Mouse (Mus musculus): ENCODE data around the gene Dmbx1. TPM values are rescaled to one million over a fixed set of nuclear protein-coding genes. Genes with fewer than 3 reads are reported as not detected.

Dmbx1 gene
- polyA plus RNA-seq, 1 experiment from 2014 or later: 0.05 TPM

DNA sequence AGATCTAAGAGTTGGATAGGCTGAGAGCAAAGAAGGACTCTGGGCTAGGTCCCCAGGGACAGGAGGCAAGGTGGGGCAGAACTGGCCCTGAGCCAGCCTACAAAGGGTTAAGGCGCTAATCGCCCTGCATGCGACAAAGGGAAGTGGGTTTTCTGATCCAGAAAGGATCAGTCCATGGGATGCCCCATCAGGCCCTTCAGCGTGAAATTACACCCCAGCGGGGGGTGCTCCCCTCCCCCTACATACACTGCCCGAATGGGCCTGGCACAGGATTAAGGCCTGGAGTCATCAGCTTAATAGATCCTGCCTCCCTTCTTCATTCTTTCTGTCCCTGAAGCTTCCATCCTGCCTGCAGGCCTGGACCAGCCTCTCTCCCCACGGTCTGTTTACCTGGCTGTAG, 34.0 kb downstream of the Dmbx1 start:
- no peak for ATAC-seq
- H3K36me3 ChIP-seq (ENCODE audit: control insufficient read depth, insufficient read depth, low read length): no peaks in the 10 kb centered on the region
- H3K9me3 ChIP-seq (replicated peaks; ENCODE audit: control insufficient read depth, low read length): no peaks in the 10 kb centered on the region
- no peak overlapping the region for H3K4me2 ChIP-seq (ENCODE audit: low read length)
- H3K4me3 ChIP-seq (ENCODE audit: low read depth, low read length): no peak overlapping the region
- no peak for DNase-seq (ENCODE audit: low spot score)
- no peak overlapping the region for H3K9ac ChIP-seq (ENCODE audit: low read length)
- no peak overlapping the region for H3K27ac ChIP-seq (ENCODE audit: low read depth, low read length)
- H3K4me1 ChIP-seq (ENCODE audit: control insufficient read depth, insufficient read depth, low read length): peaks cover 9% of the 10 kb centered on the region; the same call in 1 of the 2 replicates
- WGBS: 3% methylated on average over 7 of the region's 7 CpGs
- peaks cover 30% of the 10 kb centered on the region for H3K27me3 ChIP-seq (replicated peaks; ENCODE audit: control insufficient read depth, insufficient read depth, low read length)

DNA sequence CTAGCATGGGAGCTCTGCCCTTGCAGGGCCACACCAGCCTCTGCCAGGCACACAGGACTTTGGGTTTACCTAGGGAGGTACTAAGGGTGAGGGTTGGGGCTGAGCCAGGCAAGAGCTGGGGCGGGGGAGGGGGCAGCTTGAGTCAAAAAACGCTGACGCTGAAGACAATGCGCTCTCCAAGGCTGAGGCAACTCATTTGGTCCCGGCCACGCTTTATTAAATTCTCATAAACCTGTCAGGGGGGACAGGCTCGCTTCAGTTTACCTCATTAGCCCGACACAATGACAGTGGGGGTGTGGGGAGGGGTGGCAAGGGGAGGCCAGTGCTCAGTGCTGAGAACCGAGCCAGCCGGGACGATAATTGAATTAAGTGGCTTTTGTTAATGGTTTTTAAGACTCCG, 35.4 kb downstream of the Dmbx1 start:
- Histone ChIP-seq H3K9me3 (replicated peaks; ENCODE audit: control insufficient read depth, low read length) (no peaks in the 10 kb centered on the region), H3K9ac (ENCODE audit: low read length) (no peak overlapping the region), H3K4me3 (ENCODE audit: low read depth, low read length) (no peak overlapping the region), H3K4me1 (ENCODE audit: control insufficient read depth, insufficient read depth, low read length) (peaks cover 9% of the 10 kb centered on the region; the same call in 1 of the 2 replicates), H3K27ac (ENCODE audit: low read depth, low read length) (no peak overlapping the region), H3K4me2 (ENCODE audit: low read length) (no peak overlapping the region), H3K27me3 (replicated peaks; ENCODE audit: control insufficient read depth, insufficient read depth, low read length) (peaks cover 34% of the 10 kb centered on the region), H3K36me3 (ENCODE audit: control insufficient read depth, insufficient read depth, low read length) (no peaks in the 10 kb centered on the region)
- WGBS: 3% methylated on average over 12 of the region's 12 CpGs
- peak; percentile 38 for DNase-seq (ENCODE audit: low spot score)
- no peak for ATAC-seq

DNA sequence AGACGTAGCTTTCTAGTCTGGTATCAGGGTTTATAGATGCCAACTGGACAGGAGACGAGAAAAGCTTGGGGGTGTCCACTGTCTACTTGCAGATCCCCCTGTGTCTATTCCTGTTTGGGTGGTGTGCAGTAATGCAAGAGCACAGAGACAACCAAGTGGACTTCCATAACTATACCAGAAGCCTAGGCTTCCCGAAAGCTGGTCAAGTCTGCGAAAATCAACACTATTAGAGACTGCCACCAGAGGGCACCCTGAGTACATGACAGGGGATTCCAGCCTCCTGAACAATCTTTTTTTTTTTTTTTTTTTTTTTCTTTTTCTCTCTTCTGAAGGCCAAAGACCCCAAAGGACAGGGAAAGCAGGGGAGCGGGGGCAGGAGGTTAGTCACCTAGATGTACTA, 36.9 kb downstream of the Dmbx1 start:
- 13% methylated on average over 5 of the region's 5 CpGs for WGBS
- DNase-seq (ENCODE audit: low spot score) (peak; percentile 90), ATAC-seq (peak; percentile 18; the same call in 1 of the 2 replicates)
- H3K4me3 ChIP-seq (ENCODE audit: low read depth, low read length): no peak overlapping the region
- H3K27ac ChIP-seq (ENCODE audit: low read depth, low read length): no peak overlapping the region
- peaks cover 8% of the 10 kb centered on the region; the same call in 1 of the 2 replicates for H3K4me1 ChIP-seq (ENCODE audit: control insufficient read depth, insufficient read depth, low read length)
- H3K9me3 ChIP-seq (replicated peaks; ENCODE audit: control insufficient read depth, low read length): no peaks in the 10 kb centered on the region
- no peak overlapping the region for H3K4me2 ChIP-seq (ENCODE audit: low read length)
- no peaks in the 10 kb centered on the region for H3K36me3 ChIP-seq (ENCODE audit: control insufficient read depth, insufficient read depth, low read length)
- no peak overlapping the region for H3K9ac ChIP-seq (ENCODE audit: low read length)
- H3K27me3 ChIP-seq (replicated peaks; ENCODE audit: control insufficient read depth, insufficient read depth, low read length): peaks cover 50% of the 10 kb centered on the region

DNA sequence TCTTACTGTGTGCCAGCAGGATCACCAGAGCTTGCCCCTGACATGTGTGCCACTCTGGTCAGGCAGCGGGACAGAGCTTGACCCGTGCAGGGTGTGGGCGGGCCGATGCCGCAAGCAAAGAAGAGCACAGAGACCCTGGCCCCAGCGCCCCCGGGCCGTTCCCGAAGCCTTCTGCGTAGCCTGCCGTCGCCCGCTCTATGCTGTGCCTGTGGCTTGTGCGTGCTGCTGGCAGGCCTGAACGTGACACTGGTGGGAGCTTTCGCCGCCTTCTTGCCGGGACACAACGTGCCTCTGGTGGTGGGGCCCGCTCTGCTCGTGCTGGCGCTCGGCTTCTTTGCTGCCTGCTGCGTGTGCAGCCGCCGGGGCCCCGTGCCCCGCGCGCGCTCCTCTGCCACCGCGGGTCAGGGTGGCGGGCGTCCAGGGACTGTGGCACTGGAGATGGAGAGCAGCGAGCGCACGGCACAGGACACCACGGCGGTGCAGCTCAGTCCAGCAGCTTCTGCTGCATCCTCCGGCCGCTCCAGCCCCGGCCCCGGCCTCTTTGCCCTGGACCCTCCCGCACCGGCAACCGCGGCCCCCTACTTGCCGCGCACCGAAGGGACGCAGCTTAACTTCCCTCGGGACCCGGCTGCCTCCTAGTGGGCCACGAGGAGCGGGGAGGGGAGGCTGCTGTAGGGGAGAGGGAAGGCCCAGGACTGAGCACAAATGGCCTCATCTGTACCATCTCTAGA, 41.7 kb downstream of the Dmbx1 start:
- Histone ChIP-seq H3K4me3 (ENCODE audit: low read depth, low read length) (peak overlapping the region; percentile 37), H3K9me3 (replicated peaks; ENCODE audit: control insufficient read depth, low read length) (no peaks in the 10 kb centered on the region), H3K36me3 (ENCODE audit: control insufficient read depth, insufficient read depth, low read length) (no peaks in the 10 kb centered on the region), H3K4me1 (ENCODE audit: control insufficient read depth, insufficient read depth, low read length) (0 out of 2 replicates have a peak, but pooled peaks cover 3% of the 10 kb centered on the region), H3K4me2 (ENCODE audit: low read length) (peak overlapping the region; percentile 79), H3K27me3 (replicated peaks; ENCODE audit: control insufficient read depth, insufficient read depth, low read length) (peaks cover 37% of the 10 kb centered on the region), H3K27ac (ENCODE audit: low read depth, low read length) (no peak overlapping the region), H3K9ac (ENCODE audit: low read length) (peak overlapping the region; percentile 55)
- ATAC-seq (peak; percentile 68), DNase-seq (ENCODE audit: low spot score) (peak; percentile 41)
- under 1% methylated on average over 50 of the region's 56 CpGs for WGBS

DNA sequence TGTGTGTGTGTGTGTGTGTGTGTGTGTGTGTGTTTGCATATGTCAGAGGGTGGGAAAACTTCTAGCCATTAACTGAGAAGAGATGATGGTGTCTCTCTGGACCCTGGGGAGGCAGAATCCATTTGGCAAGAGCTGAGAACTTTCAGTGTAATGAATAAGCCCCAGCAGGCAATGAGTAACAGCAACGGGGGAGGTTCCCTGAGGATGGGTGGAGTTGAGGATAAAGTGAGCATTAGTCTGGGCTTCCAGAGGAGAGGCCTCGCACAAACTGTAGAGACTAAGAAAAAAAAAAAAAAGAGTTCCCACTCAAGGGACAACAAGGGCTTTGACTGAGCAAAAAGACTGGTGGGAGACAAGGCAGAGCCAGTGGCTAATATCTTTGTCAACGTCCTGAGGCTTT, 45.4 kb downstream of the Dmbx1 start:
- peaks cover 34% of the 10 kb centered on the region for H3K27me3 ChIP-seq (replicated peaks; ENCODE audit: control insufficient read depth, insufficient read depth, low read length)
- no peaks in the 10 kb centered on the region for H3K36me3 ChIP-seq (ENCODE audit: control insufficient read depth, insufficient read depth, low read length)
- WGBS: 11% methylated on average over 3 of the region's 3 CpGs
- DNase-seq (ENCODE audit: low spot score) (no peak), ATAC-seq (no peak)
- no peak overlapping the region for H3K9ac ChIP-seq (ENCODE audit: low read length)
- no peak overlapping the region for H3K4me2 ChIP-seq (ENCODE audit: low read length)
- H3K4me3 ChIP-seq (ENCODE audit: low read depth, low read length): no peak overlapping the region
- peaks cover 6% of the 10 kb centered on the region; the same call in 1 of the 2 replicates for H3K4me1 ChIP-seq (ENCODE audit: control insufficient read depth, insufficient read depth, low read length)
- no peak overlapping the region for H3K27ac ChIP-seq (ENCODE audit: low read depth, low read length)
- no peaks in the 10 kb centered on the region for H3K9me3 ChIP-seq (replicated peaks; ENCODE audit: control insufficient read depth, low read length)

DNA sequence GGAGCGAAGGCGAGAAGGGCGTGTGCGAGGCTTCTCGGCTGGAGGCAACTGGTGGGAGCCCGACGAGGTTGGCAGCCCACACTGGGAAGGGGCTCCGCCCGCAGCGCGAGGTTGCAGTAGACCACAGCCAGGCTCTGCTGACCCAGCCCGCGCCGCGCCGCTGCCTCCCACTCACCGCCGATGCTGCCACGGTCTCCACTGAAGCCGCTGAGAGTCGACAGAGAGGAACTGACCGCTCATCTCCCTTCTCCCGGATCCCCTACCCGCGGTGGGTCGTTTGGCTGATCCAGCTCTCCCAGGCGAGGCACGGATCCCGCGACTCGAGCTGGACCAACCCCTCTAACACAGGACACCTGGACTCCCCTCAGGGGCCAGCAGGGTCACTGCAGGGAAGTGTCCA, 49.2 kb downstream of the Dmbx1 start, which contains the start of gene 6430628N08Rik:
Gene 6430628N08Rik, plus strand, starts transcription at position 113 of the 400 bp plus-strand sequence.
- H3K27ac ChIP-seq (ENCODE audit: low read depth, low read length): no peak within 1 kb of the TSS
- H3K4me1 ChIP-seq (ENCODE audit: control insufficient read depth, insufficient read depth, low read length): peaks cover 3% of the 10 kb centered on the region; the same call in 1 of the 2 replicates
- H3K4me3 ChIP-seq (ENCODE audit: low read depth, low read length): peak within 1 kb of the TSS; percentile 17
- peaks cover 13% of the 10 kb centered on the region for H3K27me3 ChIP-seq (replicated peaks; ENCODE audit: control insufficient read depth, insufficient read depth, low read length)
- H3K9ac ChIP-seq (ENCODE audit: low read length): peak within 1 kb of the TSS; percentile 35; the same call in 1 of the 2 replicates
- H3K9me3 ChIP-seq (replicated peaks; ENCODE audit: control insufficient read depth, low read length): no peaks in the 10 kb centered on the region
- ATAC-seq (no peak), DNase-seq (ENCODE audit: low spot score) (no peak)
- 1% methylated on average over 30 of the region's 31 CpGs for WGBS
- peak within 1 kb of the TSS; percentile 54 for H3K4me2 ChIP-seq (ENCODE audit: low read length)
- no peaks in the 10 kb centered on the region for H3K36me3 ChIP-seq (ENCODE audit: control insufficient read depth, insufficient read depth, low read length)

DNA sequence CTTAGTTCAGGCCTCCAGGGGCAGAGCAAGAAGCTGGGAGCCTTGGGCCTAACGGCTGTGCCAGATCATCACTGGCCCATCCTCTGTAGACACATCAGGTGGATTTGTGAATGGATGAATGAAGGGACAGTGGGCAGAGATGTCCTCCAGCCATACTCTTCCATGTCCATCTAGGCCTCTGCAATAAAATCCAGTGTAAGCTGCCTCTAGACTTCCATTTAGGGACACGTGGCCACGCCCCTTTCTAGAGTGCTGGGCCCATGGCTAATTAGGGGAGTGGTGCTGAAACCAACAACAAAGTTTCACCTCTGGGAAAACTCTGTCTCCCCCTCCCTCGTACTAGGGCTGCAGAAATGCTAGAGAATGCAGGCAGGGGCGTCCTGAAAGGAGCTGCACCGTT, 49.7 kb downstream of the Dmbx1 start:
- H3K9me3 ChIP-seq (replicated peaks; ENCODE audit: control insufficient read depth, low read length): no peaks in the 10 kb centered on the region
- 9% methylated on average over 6 of the region's 6 CpGs for WGBS
- H3K4me3 ChIP-seq (ENCODE audit: low read depth, low read length): peak overlapping the region; percentile 17
- peaks cover 13% of the 10 kb centered on the region for H3K27me3 ChIP-seq (replicated peaks; ENCODE audit: control insufficient read depth, insufficient read depth, low read length)
- peaks cover 3% of the 10 kb centered on the region; the same call in 1 of the 2 replicates for H3K4me1 ChIP-seq (ENCODE audit: control insufficient read depth, insufficient read depth, low read length)
- H3K4me2 ChIP-seq (ENCODE audit: low read length): peak overlapping the region; percentile 54
- H3K27ac ChIP-seq (ENCODE audit: low read depth, low read length): no peak overlapping the region
- DNase-seq (ENCODE audit: low spot score) (peak; percentile 36), ATAC-seq (no peak)
- H3K36me3 ChIP-seq (ENCODE audit: control insufficient read depth, insufficient read depth, low read length): no peaks in the 10 kb centered on the region
- peak overlapping the region; percentile 35; the same call in 1 of the 2 replicates for H3K9ac ChIP-seq (ENCODE audit: low read length)

DNA sequence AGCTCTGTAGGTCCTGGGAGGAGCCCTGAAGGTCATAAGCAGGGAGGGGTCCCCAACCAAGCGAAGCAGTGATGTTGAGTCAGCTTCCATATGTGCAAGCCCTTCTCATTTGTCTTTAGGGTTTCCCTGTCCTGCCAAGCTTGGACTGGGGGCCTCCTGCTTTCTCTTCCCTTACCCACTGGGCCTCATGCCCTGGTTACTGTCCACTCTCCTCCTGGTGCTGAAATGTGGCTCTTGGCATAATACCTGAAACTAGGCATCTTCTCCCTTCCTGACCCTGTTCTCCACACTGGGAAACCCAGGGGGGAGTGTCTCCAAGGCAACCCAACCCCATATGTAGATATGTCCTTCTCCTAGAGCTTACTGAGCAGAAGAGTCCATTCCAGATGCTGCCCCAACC, 52.9 kb downstream of the Dmbx1 start:
- Histone ChIP-seq H3K9ac (ENCODE audit: low read length) (no peak overlapping the region), H3K4me1 (ENCODE audit: control insufficient read depth, insufficient read depth, low read length) (peaks cover 3% of the 10 kb centered on the region; the same call in 1 of the 2 replicates), H3K36me3 (ENCODE audit: control insufficient read depth, insufficient read depth, low read length) (no peaks in the 10 kb centered on the region), H3K27ac (ENCODE audit: low read depth, low read length) (no peak overlapping the region), H3K27me3 (replicated peaks; ENCODE audit: control insufficient read depth, insufficient read depth, low read length) (peaks cover 13% of the 10 kb centered on the region), H3K9me3 (replicated peaks; ENCODE audit: control insufficient read depth, low read length) (no peaks in the 10 kb centered on the region), H3K4me2 (ENCODE audit: low read length) (no peak overlapping the region), H3K4me3 (ENCODE audit: low read depth, low read length) (no peak overlapping the region)
- no peak for ATAC-seq
- DNase-seq (ENCODE audit: low spot score): no peak
- 43% methylated on average over 1 of the region's 1 CpGs for WGBS

DNA sequence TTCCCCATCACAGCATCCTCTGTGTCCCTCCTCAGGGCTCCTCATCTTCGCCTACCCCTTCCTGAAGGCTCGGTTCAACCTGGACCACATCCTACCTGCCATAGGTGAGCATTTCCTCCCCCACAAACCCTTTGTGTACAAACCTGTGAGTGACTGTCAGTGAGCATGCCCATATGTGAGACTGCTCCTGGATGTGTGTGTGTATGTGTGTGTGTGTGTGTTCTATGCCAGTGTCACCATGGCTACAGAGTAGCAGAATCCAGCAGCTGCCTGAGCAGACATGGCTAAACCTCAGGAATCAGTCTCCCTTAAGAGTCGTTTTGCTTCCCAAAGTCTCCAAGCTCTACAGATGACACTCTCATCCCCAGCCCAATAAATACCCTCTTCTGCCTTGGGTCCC, 53.9 kb downstream of the Dmbx1 start:
- no peak for ATAC-seq
- Histone ChIP-seq H3K36me3 (ENCODE audit: control insufficient read depth, insufficient read depth, low read length) (no peaks in the 10 kb centered on the region), H3K27ac (ENCODE audit: low read depth, low read length) (no peak overlapping the region), H3K27me3 (replicated peaks; ENCODE audit: control insufficient read depth, insufficient read depth, low read length) (peaks cover 9% of the 10 kb centered on the region), H3K9me3 (replicated peaks; ENCODE audit: control insufficient read depth, low read length) (no peaks in the 10 kb centered on the region), H3K4me2 (ENCODE audit: low read length) (no peak overlapping the region), H3K4me1 (ENCODE audit: control insufficient read depth, insufficient read depth, low read length) (peaks cover 12% of the 10 kb centered on the region), H3K9ac (ENCODE audit: low read length) (no peak overlapping the region), H3K4me3 (ENCODE audit: low read depth, low read length) (no peak overlapping the region)
- DNase-seq (ENCODE audit: low spot score): peak; percentile 55
- 74% methylated on average over 3 of the region's 3 CpGs for WGBS
